Mouse (Mus musculus) testis, adult 2 months (tissue): ENCODE measurements around the gene Ncoa5. TPM values are rescaled to one million over a fixed set of nuclear protein-coding genes. Genes with fewer than 3 reads are reported as not detected.

Experiments used
- H3K27ac ChIP-seq: fragments of 200-500 bp; 2 replicates; pipeline ENCODE4 v1.5.1; 2012; ENCODE audit warnings: low read depth, low read length; ENCODE audit not compliant: control insufficient read depth, insufficient read depth
- H3K27me3 ChIP-seq: fragments of 200-500 bp; 2 replicates; pipeline ENCODE4 v1.6.1; 2012; ENCODE audit warnings: mild to moderate bottlenecking, low read length, moderate library complexity; ENCODE audit not compliant: control insufficient read depth, insufficient read depth
- H3K36me3 ChIP-seq: fragments of 200-500 bp; 2 replicates; pipeline ENCODE4 v1.6.1; 2012; ENCODE audit warnings: mild to moderate bottlenecking, low read length; ENCODE audit not compliant: control insufficient read depth, insufficient read depth
- H3K4me1 ChIP-seq: fragments of 200-500 bp; 2 replicates; pipeline ENCODE4 v1.6.1; 2012; ENCODE audit warnings: low read length; ENCODE audit not compliant: control insufficient read depth, insufficient read depth
- H3K4me3 ChIP-seq: fragments of 200-500 bp; 2 replicates; pipeline ENCODE4 v1.5.1; 2012; ENCODE audit warnings: low read depth, mild to moderate bottlenecking, low read length, moderate library complexity, mixed read lengths; ENCODE audit not compliant: control insufficient read depth
- CTCF ChIP-seq: fragments of 200-500 bp; IDR thresholded peaks from 2 replicates; pipeline ENCODE4 v1.5.1; 2012; ENCODE audit warnings: low read depth, mild to moderate bottlenecking, inconsistent platforms, low read length, moderate library complexity; ENCODE audit not compliant: control insufficient read depth, insufficient read depth, insufficient replicate concordance
- POLR2A ChIP-seq: fragments of 200-500 bp; IDR thresholded peaks from 2 replicates; pipeline ENCODE4 v1.6.1; 2012; ENCODE audit warnings: low read depth, mild to moderate bottlenecking, inconsistent platforms, low read length, moderate library complexity; ENCODE audit not compliant: control insufficient read depth
- polyA plus RNA-seq: library from polyadenylated mRNA; depleted of rRNA; stranded (reverse); fragments of >200 nt; gene quantifications from 2 replicates; pipeline ENCODE4 v1.2.3, GENCODE M21; 2012

Gene Ncoa5
- polyA plus RNA-seq, 1 experiment, result 37.0 TPM

DNA sequence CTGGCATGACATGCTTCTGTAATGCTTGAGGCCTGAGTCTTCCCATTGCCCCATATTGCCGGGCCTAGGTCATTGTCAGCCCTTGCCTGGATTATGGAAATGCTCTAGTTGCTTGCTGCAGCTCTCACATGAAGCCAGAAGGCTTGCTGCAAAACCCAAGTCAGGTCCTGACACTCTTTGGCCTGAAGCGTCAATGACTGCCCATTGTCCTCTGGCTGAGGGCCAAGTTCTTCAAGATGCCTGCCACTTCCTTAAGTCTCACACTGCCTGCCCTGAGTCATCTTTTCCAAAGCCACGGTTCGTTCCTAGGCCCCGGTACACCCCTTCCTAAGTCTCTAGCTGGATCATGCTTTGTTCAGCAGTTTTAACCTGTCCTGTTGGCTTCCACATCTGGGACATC lies 62.0 kb downstream of the Ncoa5 start:
- no peaks in the 10 kb centered on the region for H3K36me3 ChIP-seq
- peaks cover 28% of the 10 kb centered on the region for H3K4me1 ChIP-seq
- H3K27ac ChIP-seq, result no peak overlapping the region
- H3K27me3 ChIP-seq, result no peaks in the 10 kb centered on the region
- TF ChIP-seq CTCF, result no peak
- TF ChIP-seq POLR2A, result no peak
- no peak overlapping the region for H3K4me3 ChIP-seq

DNA sequence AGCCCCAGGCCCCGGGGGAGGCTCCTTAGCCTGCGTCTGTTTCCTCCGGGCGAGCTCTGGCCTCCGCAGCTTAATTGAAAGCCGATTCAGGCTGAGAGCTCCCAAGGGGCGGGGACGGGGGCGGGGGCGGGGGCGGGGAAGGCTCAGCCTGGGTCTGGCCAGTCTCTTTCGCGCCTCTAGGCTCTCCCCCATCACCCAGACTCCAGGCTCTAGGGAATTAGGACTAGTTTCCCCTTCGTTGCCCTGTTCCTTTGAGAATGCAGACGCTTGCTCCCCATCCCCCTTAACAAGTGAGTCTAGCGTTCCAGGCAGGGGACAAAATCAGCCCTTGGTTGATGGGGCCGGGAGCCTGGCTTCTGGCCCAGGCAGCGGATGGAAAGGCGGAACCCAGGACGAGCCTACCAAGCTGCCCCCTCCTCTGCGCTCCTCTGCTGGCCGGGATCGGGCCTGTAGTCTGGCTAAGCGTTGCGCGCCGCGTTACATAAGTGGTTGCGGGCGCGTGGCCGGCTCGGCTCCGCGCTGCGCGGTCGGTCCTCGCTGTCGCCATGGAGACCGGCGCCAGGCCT lies 64.0 kb downstream of the Ncoa5 start:
- TF ChIP-seq POLR2A (no peak), CTCF (no peak)
- H3K4me3 ChIP-seq, result peak overlapping the region; percentile 88
- H3K4me1 ChIP-seq, result peaks cover 32% of the 10 kb centered on the region
- no peaks in the 10 kb centered on the region for H3K36me3 ChIP-seq
- no peak overlapping the region for H3K27ac ChIP-seq
- no peaks in the 10 kb centered on the region for H3K27me3 ChIP-seq

DNA sequence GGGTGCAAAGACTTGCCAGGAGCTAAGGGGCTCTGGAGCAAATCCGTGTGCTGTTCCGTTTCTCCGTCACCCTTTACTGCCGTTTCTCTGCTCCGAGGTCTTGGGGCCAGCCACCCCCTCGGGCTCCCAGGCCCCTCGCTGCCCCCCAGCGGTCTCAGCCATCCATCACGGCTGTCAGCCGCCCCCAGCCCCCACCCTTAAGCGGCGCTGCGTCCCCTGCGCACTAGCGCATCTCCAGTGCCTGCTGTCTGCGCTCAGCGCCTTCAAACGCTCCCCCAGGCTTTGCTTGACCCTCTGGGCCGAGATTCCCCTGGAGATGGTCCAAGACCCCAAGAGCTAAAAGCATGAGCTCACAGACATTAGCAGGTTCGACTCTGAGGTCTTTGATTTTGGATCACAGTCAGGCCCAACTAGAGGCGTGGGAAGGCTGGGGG lies 65.3 kb downstream of the Ncoa5 start:
- peaks cover 36% of the 10 kb centered on the region for H3K4me1 ChIP-seq
- peak overlapping the region; percentile 67 for H3K4me3 ChIP-seq
- H3K36me3 ChIP-seq, result no peaks in the 10 kb centered on the region
- no peaks in the 10 kb centered on the region for H3K27me3 ChIP-seq
- no peak overlapping the region for H3K27ac ChIP-seq
- TF ChIP-seq CTCF (no peak), POLR2A (no peak)

DNA sequence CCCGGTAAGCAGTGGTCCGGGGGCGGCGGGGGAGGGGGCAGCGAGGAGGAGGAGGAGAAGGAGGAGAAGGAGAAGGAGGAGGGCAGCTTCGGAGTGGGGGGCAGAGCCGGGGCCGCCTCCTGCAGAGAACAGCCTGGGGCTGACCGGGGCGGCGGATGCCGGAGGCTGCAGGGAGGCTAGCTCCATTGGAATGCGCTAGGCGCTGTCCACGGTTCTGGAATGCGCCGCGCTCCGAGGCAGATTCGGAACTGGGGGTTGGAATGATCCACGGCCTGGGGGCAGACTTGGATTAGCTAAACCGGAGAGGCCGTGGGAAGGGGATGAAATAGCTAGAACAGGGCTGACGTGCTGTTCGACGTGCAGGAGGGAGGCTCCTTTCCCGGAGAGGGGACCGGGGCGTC lies 66.2 kb downstream of the Ncoa5 start:
- Histone ChIP-seq H3K4me3 (peak overlapping the region; percentile 67), H3K27me3 (no peaks in the 10 kb centered on the region), H3K4me1 (peaks cover 38% of the 10 kb centered on the region), H3K36me3 (no peaks in the 10 kb centered on the region), H3K27ac (no peak overlapping the region)
- TF ChIP-seq POLR2A, result no peak
- no peak for TF ChIP-seq CTCF

DNA sequence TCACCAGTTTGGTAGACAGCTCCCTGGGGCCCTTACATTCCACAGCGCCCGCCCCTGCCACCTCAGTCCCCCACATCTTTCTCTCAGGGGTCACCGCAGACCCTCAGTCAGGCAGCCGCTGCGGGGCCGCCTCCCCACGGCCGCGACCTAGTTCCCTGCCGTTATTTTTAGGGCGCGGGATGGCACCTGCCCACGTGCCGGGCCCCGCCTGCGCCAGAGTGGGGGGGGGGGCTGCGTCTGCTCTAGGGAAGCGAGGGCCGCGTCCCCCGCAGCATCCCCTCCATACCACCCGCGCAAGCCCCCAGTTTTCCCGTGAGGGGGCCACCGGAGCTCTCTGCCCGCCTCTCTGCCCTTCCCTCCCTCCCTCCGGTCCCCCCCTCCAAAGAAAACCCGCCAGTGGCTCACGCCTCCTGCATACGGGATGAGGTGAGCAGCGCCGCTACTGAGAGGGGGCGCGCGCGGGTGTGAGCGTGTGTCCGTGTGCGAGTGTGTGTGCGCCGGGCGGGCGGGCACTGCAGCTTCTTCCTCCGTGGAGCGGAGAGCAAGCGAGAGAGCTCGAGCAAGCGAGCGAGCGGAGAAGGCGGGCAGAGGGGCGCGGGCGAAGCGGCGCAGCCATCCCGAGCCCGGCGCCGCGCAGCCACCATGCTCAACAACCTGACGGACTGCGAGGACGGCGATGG lies 66.8 kb downstream of the Ncoa5 start:
- H3K27ac ChIP-seq, result no peak overlapping the region
- H3K36me3 ChIP-seq, result no peaks in the 10 kb centered on the region
- TF ChIP-seq CTCF, result no peak
- TF ChIP-seq POLR2A, result no peak
- H3K27me3 ChIP-seq, result no peaks in the 10 kb centered on the region
- peak overlapping the region; percentile 67 for H3K4me3 ChIP-seq
- H3K4me1 ChIP-seq, result peaks cover 37% of the 10 kb centered on the region

DNA sequence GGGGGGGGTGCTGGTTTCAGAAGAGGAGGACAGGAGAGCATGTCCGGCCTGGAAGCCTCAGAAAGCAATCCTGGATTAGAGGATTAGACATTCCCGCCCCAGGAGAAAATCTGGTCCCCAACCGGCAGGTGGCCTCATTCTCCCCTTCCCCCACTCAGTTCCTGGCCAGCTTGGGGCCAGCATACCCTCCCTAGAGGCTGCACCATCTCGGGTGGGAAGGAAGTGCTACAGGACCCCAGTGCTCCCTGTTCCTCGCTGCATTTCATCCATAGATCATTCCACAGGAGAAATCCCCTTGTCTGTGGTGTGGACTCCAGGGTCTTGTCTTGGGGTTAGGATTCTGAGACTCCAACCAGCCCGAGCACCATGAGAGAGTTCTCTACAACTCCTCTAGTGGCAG lies 67.5 kb downstream of the Ncoa5 start:
- Histone ChIP-seq H3K27ac (no peak overlapping the region), H3K4me1 (peaks cover 37% of the 10 kb centered on the region), H3K36me3 (no peaks in the 10 kb centered on the region), H3K4me3 (peak overlapping the region; percentile 67), H3K27me3 (no peaks in the 10 kb centered on the region)
- TF ChIP-seq CTCF (no peak), POLR2A (no peak)

DNA sequence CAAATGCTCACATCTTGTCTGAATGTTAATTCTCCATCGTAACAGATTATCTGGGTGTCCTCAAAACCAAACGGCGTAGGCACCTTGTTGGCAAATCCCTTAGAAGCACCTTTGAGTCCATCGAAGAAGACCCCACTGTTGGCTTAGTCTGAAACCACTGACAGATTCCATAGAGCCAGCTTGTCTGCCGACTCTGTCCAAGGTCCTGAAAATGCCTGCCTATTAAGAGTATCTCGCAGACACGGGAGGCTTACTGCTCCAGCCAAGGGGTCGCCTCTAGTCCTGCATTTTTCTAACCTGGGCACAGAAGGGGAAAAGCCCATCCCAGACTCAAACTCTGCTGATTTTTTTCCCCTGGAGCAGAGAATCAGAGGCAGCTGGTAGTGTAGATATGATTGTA lies 68.3 kb downstream of the Ncoa5 start:
- no peak overlapping the region; the same call in 1 of the 2 replicates for H3K4me3 ChIP-seq
- H3K27me3 ChIP-seq, result no peaks in the 10 kb centered on the region
- no peak overlapping the region for H3K27ac ChIP-seq
- TF ChIP-seq POLR2A (no peak), CTCF (no peak)
- peaks cover 41% of the 10 kb centered on the region for H3K4me1 ChIP-seq
- no peaks in the 10 kb centered on the region for H3K36me3 ChIP-seq
